Mouse (Mus musculus) CD4-positive, CD25-positive, alpha-beta regulatory T cell, adult 4 months (primary cell): ENCODE results near the gene Cct7. TPM values are rescaled to one million over a fixed set of nuclear protein-coding genes. Genes with fewer than 3 reads are reported as not detected.

ENCODE experiments used
- ATAC-seq: one replicate; pipeline ENCODE4 v1.8.0; 2017
- polyA plus RNA-seq, 2 experiments: library from polyadenylated mRNA; unstranded; fragments of 100-300 nt; shearing (Covaris generic); gene quantifications; one replicate each; pipeline ENCODE4 v1.2.1; 2017

Gene Cct7
- polyA plus RNA-seq, 2 experiments from 2014 or later: 315 to 339 TPM

GRCm38 (mm10) chr6:85502911-85503250 is 51.6 kb downstream of the Cct7 start, which contains the start of gene Fbxo41:
Gene Fbxo41 (minus strand): TSS chr6:85502994.
- no peak for ATAC-seq

GRCm38 (mm10) chr6:85504908-85505307 is 53.6 kb downstream of the Cct7 start:
- ATAC-seq: no peak

GRCm38 (mm10) chr6:85508602-85509001 is 57.3 kb downstream of the Cct7 start:
- no peak for ATAC-seq

- ATAC-seq: no peak
These were observed 59.2 kb downstream of the Cct7 start for GRCm38 (mm10) chr6:85510476-85510875.

GRCm38 (mm10) chr6:85511286-85512055 is 60.2 kb downstream of the Cct7 start:
- no peak for ATAC-seq

GRCm38 (mm10) chr6:85512056-85512440 is 60.7 kb downstream of the Cct7 start:
- ATAC-seq: no peak

GRCm38 (mm10) chr6:85512577-85513530 is 61.5 kb downstream of the Cct7 start:
- ATAC-seq: peak; percentile 15

- ATAC-seq: peak; percentile 96
These were observed 62.2 kb downstream of the Cct7 start, which contains the start of gene Egr4 for GRCm38 (mm10) chr6:85513531-85513910. Gene Egr4 (minus strand): TSS chr6:85513589.

- no peak for ATAC-seq
These were observed 64.6 kb downstream of the Cct7 start for GRCm38 (mm10) chr6:85515941-85516340.

Other genes with a start within 250 kb of the Cct7 start
- gene Sfxn5, start 118.1 kb upstream of the Cct7 start, polyA plus RNA-seq: 1 to 10 TPM; 2.9 to 3.1 TPM
- gene Rab11fip5, start 76.9 kb upstream of the Cct7 start, polyA plus RNA-seq: under 1 TPM; 0.14 to 0.42 TPM
- gene Noto, start 27.6 kb upstream of the Cct7 start, polyA plus RNA-seq: not detected
- 10 to 100 TPM; 23.2 to 45.4 TPM for gene Smyd5, start 19.5 kb upstream of the Cct7 start, polyA plus RNA-seq
- gene Pradc1, start 456 bp downstream of the Cct7 start, polyA plus RNA-seq: 10 to 100 TPM; 16.2 to 17.7 TPM
- gene Fbxo41, start 51.5 kb downstream of the Cct7 start, polyA plus RNA-seq: under 1 TPM; 0.08 to 0.15 TPM
- not detected for gene Egr4, start 62.1 kb downstream of the Cct7 start, polyA plus RNA-seq
- 1 to 10 TPM; 2.2 to 2.6 TPM for gene Alms1, start 136.0 kb downstream of the Cct7 start, polyA plus RNA-seq